Mouse (Mus musculus) regulatory T cell (primary cell): Measurements from ENCODE around the gene Tank.

Experiments
- in situ Hi-C: fragments of 300-600 bp; cut with MboI, MseI; formaldehyde crosslinking; loops from one replicate; pipeline ENCODE4 v1.15.1; 2025; ENCODE audit warnings: high pct_unique_total_duplicates

The Tank gene

DNA sequence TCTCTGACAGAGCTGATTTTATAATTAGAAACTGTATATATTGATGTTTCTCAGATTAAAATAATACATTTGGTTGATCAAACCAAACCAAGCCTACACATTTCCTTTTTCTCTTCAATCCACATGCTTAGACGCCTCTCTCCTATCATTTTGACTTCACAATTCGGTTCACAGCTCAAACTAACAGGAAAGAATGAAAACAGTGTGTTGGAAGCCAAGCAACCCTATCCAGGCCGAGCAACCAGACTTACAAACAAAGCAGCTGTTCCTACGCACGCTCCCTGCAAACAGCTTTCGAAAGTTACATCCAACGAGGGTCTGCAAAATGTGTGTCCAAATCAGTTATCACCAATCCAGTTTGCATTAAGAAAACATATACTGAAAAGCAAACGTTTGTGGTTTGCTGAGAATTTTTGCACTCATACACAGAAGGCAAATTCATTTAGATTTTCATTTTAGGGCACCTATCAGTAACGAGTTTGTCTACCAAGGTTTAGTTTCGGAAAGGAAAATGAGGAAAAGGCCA lies 2.2 kb downstream of the Tank start:
- in situ Hi-C loops = no loop called here

DNA sequence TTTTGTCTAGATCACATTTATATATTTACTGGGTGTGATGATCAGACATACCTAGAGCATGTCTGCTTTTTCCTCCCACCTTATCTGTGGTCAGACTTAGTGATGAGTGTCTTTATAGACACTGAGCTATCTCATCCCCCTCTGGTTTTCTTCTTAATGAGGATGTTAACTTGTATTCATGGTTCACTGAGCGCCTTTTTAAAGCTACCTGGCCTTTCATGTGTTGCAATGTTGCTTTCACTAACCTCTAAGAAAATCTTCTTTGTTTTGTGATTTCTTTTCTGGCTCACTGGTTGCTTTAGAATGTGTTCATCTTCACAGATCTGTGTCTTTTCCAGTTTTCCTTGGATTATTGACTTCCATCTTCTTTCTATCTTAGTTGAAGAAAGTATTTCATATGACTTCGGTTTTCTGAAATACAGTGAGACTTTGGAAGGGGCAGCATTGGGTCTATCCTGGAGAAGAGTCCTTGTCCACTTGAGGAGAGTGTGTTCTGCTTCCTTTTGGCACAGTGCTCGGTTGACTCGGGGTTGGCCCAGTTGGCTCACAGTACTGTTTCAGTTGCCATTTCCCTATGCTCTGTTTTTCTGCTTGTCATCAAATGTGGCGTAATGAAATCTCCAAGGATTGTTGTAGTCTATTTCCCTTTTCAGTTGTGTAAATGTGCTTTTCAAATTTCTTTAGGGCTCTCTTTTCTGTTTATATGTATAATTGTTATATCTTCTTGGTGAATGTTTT lies 4.4 kb downstream of the Tank start:
- in situ Hi-C loops = no loop called here

DNA sequence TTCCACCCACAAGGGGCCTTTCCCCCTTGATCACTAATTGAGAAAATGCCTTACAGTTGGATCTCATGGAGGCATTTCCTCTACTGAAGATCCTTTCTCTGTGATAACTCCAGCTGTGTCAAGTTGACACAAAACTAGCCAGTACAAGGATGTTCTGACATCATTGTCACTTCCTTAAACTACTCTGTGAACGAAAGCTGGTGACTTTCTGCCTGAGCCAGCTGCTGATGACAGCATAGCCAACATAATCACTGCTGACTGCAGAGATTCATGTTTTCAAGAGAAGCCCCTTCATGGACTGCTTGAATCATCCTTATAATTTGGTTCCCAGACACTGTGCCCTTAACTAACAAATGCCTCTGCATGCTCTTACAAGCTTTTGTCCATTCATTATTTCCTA lies 7.1 kb downstream of the Tank start:
- in situ Hi-C loops = no loop called here

DNA sequence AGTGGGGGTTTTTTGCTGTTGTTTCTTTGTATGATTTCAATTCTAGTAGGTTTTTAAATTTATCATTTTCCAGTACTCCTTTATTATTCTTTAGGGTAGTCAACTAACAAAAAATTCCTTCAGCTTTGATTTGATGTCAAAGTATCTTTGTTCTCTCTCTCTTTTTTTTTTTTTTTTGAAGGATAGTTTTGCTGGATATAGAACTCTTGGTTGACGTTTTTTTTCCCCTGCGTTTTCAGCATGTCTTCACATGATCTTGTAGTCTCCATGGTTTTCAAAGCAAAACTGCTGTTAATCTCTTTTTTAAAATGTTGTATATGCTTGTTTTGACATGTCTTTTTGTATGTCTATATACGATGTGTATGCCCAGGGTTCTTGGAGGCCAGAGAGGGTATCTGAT lies 7.8 kb downstream of the Tank start:
- in situ Hi-C loops = no loop called here

DNA sequence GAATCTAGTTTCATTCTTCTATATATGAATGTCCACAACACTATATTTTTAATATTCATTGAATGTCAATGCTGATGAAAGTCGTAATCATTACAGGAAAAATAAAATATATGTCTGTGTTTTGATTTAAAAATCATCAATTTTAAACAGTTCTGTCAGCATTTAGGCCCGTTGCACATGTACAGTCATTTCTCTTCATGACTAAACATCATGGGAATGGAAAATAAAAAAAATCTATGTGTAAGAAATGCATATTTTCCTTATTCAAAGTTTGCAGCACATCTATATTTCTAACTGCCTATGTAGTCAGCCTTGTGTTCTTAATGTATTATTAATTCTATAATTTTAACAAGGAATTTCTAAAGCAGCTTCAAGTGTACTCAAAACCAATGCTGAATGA lies 12.4 kb downstream of the Tank start:
- in situ Hi-C loops = loop anchor here (5.0 kb wide), 1 partner anchor 73 kb away; no protein-coding TSS in a partner anchor

DNA sequence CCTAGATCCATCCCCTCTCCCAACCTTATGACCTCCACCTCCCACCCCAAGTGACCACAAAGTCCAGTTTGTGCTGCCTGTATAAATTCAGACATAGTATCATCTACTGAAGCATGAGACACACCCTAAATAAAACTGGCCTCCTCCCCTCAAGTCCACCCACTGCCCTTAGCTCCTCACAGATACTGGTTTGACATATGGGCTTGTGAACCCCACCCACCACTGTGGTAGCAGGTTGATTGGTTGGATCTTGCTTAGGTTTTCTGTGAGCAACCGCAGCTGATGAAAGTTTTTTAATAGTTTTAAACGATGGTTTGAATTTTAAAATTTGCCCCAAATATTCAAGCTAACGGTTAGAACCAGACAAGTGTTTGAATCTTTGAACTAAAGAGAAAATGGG lies 13.7 kb downstream of the Tank start:
- in situ Hi-C loops = loop anchor here (5.0 kb wide), 1 partner anchor 75 kb away; no protein-coding TSS in a partner anchor

DNA sequence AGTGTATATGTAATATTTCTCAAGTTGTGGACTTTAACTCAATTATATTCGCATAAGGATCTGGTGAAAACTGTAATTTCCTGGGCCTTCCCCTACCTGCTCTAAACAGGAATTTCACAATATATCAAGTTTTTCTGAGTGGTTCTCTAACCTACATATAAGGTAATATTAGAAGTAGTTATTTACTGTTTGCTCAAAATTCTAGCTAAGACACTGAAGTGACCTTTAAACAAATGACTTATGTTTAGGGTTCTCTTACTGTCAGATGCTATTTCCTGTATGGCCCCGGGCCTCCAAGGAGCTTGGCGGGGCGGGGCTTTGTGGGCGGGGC lies 14.3 kb downstream of the Tank start:
- in situ Hi-C loops = loop anchor here (5.0 kb wide), 1 partner anchor 75 kb away; no protein-coding TSS in a partner anchor

DNA sequence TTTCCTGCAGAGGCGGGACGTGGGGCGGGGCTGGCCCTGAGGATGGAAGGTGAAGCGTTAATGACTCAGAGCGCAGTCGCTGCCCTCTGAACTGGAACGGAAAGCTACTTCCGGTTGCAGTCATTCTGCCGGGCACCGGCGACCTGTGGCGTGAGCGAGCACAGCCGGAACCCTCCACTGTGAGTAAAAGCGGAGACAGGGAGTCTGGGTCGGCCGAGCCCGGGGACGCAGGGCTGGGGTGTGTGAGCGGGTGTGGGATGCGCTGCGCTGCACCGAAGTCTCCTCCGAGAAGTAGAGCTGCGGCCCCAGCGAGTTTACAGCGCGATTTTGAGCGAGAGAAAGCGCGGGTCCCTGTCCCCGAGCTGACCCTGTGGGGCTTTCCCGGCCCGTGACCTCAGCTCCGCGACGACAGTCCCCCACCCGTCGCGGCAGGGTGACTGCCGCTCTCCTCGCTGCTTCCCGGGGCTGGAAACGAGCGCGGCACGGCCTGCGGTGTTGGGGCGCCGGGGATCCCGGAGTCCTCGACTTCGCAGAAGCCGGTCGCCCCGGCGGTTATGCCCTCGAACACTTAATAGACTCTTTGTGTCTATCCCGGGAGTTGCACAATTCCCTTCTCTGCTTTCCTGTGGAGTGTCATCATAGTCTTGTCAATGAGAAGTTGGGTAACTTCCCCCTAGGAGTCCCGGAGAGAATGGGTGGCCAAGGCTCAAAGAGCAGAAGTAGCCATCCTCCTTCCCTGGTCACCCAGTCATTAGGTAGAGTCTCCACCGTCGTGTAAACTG lies 14.8 kb downstream of the Tank start:
- in situ Hi-C loops = loop anchor here (5.0 kb wide), 1 partner anchor 76 kb away; no protein-coding TSS in a partner anchor

DNA sequence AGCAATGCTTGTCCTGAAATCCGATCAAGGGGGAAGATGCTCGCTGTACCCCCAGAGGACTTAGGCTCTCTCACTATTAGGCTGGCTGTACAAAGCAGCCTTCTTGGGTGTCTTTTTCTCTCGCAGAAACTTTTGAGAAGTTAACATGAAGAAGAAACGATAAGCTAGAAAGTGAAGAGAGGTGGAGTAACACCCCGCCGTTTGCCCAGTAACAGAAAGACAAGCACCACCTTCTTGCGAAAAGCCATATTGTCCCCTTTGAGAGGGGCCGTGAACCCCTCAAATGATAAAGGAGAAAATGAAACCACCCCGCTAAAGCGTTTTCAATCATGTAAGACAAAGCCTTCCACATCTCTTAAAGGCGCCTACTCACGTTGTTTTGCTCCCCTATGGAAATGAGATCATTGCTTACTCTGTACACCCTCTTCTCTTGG lies 15.5 kb downstream of the Tank start:
- in situ Hi-C loops = loop anchor here (5.0 kb wide), 1 partner anchor 77 kb away; no protein-coding TSS in a partner anchor

DNA sequence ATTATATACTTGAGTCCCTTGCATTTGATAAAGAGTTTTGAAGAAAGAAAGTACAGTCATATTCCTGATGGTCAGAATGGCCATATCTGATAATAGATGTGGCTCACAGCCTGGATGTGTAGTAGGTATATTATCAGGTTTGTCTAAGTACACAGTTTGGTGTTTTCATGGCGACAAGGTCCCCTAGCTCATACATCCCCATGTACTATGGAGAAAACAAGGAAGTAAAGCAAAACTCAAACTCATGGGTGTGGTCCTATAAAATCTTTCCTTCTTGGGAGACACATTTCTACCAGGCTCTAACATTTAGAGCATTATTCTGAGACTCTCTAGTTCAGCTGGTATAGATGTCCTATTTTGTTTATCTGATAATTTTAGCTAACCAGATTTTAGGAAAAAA lies 21.3 kb downstream of the Tank start:
- in situ Hi-C loops = no loop called here

DNA sequence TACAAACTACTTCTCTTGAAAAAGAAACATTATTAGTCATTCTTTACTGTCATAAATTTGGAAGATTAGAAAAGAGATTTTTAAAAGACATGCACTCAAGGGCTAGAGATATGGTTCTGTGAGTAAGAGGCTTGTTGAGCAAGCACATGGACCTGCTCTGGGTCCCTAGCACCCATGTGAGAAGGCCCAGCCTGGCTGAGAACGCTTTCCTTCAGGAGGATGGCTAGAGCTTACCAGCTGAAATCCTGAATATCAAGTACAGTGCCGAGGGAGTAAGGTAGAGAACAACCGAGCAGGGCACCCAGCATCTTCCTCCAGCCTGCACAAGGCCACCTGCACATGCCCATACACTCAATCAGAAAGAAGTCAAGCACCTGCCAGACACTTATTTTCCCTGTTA lies 25.1 kb downstream of the Tank start:
- in situ Hi-C loops = no loop called here

DNA sequence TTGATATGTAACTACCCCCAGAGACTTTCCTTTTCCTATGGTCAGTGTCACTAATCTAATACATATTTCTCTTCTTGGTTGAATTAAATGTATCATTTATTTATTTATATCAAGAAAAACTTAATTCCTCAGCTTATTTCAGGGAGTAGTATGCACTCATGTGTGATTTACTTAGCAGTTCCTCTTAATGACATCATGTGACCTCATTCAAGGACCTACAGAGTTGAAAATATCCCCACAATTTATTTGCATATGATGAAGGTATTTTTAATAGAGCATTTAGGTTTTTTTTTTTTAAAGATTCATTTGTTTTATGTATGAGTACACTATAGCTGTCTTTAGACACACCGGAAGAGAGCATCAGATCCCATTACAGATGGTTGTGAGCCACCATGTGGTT lies 28.6 kb downstream of the Tank start:
- in situ Hi-C loops = no loop called here

DNA sequence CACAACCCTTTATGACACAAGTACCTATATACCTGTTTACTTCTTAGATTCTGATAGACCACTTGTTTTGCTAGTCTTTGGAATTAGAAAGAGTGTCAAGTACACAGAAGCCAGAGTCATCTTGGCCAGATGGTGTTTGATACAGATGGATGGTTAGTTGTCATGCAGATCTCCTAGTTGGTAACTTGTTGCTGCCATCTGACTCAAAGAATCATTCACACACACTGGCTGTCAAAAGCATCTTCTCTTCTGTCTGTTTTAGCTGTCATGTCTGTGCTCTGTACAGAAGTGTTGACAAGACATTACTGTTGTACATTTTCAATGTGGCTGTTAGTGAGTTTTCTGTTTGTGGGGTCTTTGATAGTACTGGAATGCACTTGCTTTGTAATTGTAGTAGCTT lies 45.6 kb downstream of the Tank start:
- in situ Hi-C loops = no loop called here

DNA sequence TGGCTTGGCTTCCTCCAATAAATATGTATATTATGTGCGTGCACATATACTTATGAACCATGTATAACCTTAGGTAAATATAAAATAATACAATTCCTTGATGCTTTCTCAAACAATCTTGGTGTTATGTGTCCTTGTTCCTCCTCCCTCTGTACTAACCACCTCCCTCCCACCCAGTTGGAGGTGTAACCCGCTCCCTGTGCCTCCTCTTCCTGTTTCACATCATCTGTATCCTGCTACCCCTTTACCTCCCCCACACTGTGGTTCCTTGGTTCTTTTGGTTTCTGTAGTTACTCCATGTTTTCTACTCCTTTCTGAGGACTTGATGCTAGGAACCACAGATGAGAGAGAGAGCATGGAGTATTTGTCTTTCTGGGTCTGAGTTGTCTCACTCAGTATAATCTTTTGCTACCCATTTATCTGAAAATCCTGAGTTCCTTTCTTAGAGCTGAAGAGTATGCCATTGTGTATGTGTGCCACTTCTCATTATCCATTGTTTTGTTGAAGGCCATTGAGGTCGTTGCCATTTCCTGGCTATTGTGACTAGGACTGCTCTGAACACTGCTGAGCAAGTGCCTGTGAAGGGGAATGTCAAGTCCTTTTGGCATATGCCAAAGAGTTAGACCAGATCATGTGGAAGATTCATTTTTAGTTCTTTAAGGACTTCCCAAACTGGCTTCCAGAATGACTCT lies 52.6 kb downstream of the Tank start:
- in situ Hi-C loops = no loop called here

DNA sequence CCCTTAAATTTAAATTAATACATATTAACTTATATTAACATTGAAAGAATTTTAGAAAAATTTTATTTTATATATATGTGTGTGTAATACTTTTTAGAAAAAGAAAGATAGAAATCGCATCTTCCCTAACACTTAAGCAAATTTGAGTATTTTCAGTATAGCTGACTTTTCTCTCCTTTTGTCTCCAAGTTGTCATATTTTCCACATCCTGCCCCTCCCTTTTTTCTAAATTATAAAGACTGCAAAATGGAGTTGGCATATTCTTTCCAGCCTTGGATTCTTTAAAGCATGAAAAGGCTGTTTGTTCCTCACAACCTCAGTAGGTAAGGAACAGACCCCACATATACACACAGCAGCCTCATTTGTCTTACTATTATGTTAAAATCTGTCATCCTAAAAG lies 56.7 kb downstream of the Tank start:
- in situ Hi-C loops = no loop called here

DNA sequence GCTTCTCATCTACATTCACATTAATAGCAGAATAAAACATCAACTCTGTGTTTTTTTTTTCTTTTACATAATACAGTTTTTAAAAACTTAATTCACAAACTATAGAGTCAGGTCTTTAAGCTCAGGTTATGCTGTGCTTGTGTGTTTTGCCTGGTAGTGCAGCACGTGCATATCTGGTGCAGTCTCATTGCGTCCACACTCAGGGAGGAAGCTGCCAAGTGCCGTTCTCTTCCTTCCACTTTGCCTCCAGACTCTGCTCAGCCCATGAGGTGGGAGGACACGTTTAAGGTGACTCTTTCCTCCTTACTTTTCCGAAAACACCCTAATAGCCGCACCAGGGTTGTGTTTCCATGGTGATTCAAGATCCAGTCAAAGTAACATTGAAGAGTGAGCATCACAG lies 59.8 kb downstream of the Tank start:
- in situ Hi-C loops = no loop called here

DNA sequence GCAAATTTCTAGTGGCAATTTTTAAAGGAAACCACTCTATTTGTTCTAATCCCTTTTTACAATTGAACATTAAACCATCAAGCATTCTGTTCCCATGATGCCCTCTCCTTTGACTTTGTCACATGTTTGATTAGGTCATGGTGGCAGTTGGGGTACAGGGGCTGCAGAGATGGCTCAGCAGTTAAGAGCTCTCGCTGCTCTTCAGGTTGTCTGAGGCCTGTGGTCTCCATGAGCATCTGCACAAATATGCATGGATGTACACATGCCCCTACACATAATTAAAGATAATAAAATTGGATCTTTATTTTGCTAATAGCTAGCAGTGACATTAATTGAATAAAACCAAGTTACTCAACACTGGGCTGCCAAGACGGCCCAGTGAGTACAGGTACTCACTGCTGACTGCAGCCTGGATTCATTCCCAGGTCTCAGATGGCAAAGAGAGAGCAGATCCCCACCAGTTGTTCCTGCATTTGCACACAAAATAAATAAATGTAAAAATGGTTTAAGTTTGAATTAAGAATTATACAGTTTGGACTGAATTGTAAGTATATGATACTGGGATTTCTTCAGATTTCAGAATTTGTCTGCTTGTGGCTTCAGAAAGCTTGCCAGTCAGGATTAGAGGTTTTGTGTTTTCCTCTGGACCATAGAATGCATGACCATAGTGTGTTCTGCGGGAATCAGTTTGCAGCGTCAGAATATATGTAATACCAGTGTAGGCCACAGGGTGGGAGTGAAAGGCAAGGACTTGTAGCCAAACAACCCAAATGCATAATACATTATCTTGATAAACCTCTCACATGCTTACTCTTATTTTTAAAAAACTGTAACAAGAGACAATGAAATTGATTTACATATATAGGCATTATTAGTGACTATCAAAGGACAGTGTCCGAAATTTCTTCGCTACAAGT lies 64.3 kb downstream of the Tank start:
- in situ Hi-C loops = no loop called here

DNA sequence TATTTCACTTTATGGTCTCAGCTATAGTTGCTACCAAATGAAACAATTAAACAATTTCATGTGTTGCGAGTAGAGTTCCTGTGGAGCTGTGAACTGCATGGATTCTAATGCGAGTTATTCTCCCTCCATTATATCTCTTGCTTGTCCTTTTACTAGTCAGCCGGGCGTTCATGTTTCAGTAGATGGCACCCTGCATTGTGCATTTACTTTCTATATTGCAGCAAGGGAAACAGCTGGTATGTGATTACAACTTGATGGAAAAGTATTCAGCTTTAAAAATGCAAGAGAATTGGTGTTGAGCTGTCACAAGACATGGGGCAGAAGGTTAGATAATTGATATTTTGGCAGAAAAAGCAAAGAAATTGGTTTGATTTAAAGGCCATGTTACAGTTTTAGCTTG lies 72.8 kb downstream of the Tank start:
- in situ Hi-C loops = no loop called here

DNA sequence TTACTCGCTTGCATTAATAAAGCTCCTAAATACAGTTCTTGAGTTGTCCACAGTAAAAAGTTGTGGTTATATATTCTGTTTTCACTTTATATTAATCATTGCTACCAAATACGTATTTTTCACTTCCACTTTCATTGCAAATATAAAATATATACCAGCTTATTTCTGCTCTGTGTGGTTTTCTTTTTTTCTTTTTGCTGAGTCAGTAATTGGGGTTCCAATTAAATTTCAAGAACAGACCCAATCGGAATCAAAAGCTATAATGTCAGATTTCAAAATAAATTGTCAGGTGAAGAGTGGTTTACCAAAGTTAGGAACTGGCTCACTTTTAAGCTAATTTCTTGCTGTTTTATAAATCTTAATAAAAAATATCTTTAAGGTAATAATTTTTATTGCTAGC lies 73.3 kb downstream of the Tank start:
- in situ Hi-C loops = no loop called here

DNA sequence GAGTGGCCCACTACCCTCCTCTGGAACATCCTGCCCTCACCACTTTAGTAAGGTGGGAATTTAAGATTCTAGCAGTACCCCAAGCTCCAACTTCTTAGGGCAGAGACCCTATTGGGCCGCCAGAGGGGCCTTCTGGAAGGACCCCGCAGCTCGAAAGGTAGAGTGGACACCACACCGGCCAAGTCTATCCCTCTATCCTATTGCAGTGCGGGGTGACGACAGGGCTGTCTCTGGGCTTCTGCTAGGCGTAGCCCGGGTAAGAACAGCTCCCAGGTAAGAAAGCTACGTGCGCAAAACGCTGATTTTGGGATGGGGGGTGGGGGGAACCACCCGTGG lies 76.6 kb downstream of the Tank start:
- in situ Hi-C loops = no loop called here
